Mouse (Mus musculus) heart, adult 2 months (tissue): Measurements from ENCODE around the gene Asb8.

Experiments used
- EP300 ChIP-seq: fragments of 200-500 bp; IDR thresholded peaks from 2 replicates; pipeline ENCODE4 v1.6.1; 2011; ENCODE audit warnings: low read depth, low read length, control low read depth; ENCODE audit not compliant: insufficient read depth
- POLR2A ChIP-seq: fragments of 200-500 bp; IDR thresholded peaks from 2 replicates; pipeline ENCODE4 v1.6.1; 2011; ENCODE audit warnings: mild to moderate bottlenecking, low read depth, low read length, control low read depth; ENCODE audit not compliant: insufficient read depth

DNA sequence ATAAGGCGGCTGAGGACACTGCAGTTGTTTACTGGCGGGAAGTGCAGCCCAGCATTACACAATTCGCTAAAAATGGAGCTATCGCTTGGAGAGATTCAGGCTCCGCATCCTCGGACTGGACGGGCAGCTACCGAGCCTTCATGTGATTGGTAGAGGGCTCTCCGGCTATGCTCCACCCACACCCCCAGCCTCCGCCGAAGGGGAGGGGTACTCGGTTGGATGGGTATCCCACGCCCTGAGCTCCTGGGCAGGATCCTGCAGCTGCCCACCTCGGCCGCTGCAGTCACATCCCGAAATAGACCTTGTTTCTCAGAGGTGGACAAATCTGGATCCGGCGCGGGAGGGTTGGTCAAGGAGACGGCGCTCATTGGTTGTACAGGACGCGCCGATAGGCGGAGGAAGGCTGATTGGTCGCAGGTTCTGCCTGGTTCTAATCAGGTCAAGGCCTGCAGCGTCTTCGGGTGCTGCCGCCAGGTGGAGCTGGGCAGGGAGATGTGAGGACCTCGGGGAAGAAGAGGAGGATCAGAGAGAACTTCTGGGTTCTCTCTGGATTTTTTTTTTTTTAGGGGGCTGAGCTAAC is 15.8 kb upstream of the Asb8 start:
- TF ChIP-seq EP300 = peak; percentile 85; the same call in 1 of the 2 replicates
- TF ChIP-seq POLR2A = peak; percentile 60
